Mouse (Mus musculus) urinary bladder, postnatal 4 days (tissue): ENCODE measurements around the gene Fam189a1.

Source experiments
- DNase-seq, 2 experiments: peaks; one replicate each; pipeline ENCODE4 v3.0.0; 2021 to 2022; ENCODE audit warnings: low spot score in 2 of 2

Gene Fam189a1

GRCm38 (mm10) chr7:65156514-65156911, at the start of gene Fam189a1:
Gene Fam189a1 (minus strand): TSS chr7:65156570.
- DNase-seq = no peak

GRCm38 (mm10) chr7:65206021-65206420, 49.7 kb upstream of the Fam189a1 start:
- DNase-seq = no peak

- DNase-seq = no peak
These were observed 46.3 kb upstream of the Fam189a1 start for GRCm38 (mm10) chr7:65202719-65203118.

GRCm38 (mm10) chr7:65180694-65181093, 24.3 kb upstream of the Fam189a1 start:
- no peak for DNase-seq

GRCm38 (mm10) chr7:65170762-65171161, 14.4 kb upstream of the Fam189a1 start:
- no peak for DNase-seq

- no peak for DNase-seq
These were observed 958 bp upstream of the Fam189a1 start for GRCm38 (mm10) chr7:65157031-65158025.

- DNase-seq = peak in 1 of 2 experiments; percentile 22
These were observed 499 bp downstream of the Fam189a1 start for GRCm38 (mm10) chr7:65155628-65156513.

GRCm38 (mm10) chr7:65154576-65154975, 1.8 kb downstream of the Fam189a1 start:
- no peak for DNase-seq

- no peak for DNase-seq
These were observed 2.5 kb downstream of the Fam189a1 start for GRCm38 (mm10) chr7:65153846-65154245.

- DNase-seq = no peak
These were observed 4.8 kb downstream of the Fam189a1 start for GRCm38 (mm10) chr7:65151526-65151925.

- DNase-seq = no peak
These were observed 7.3 kb downstream of the Fam189a1 start for GRCm38 (mm10) chr7:65149040-65149439.

- DNase-seq = no peak
These were observed 11.5 kb downstream of the Fam189a1 start for GRCm38 (mm10) chr7:65144881-65145280.

- DNase-seq = no peak
These were observed 14.3 kb downstream of the Fam189a1 start for GRCm38 (mm10) chr7:65141907-65142698.

- DNase-seq = no peak
These were observed 15.5 kb downstream of the Fam189a1 start for GRCm38 (mm10) chr7:65140832-65141231.

GRCm38 (mm10) chr7:65140099-65140498, 16.3 kb downstream of the Fam189a1 start:
- no peak for DNase-seq

GRCm38 (mm10) chr7:65123766-65124165, 32.6 kb downstream of the Fam189a1 start:
- DNase-seq = no peak

- DNase-seq = no peak
These were observed 39.5 kb downstream of the Fam189a1 start for GRCm38 (mm10) chr7:65116903-65117302.

GRCm38 (mm10) chr7:65115366-65115765, 41.0 kb downstream of the Fam189a1 start:
- DNase-seq = no peak

- no peak for DNase-seq
These were observed 44.7 kb downstream of the Fam189a1 start for GRCm38 (mm10) chr7:65111664-65112063.

- no peak for DNase-seq
These were observed 50.8 kb downstream of the Fam189a1 start for GRCm38 (mm10) chr7:65105566-65105965.

- DNase-seq = no peak
These were observed 51.3 kb downstream of the Fam189a1 start for GRCm38 (mm10) chr7:65105097-65105467.
